Mouse (Mus musculus) embryonic facial prominence, embryonic 11.5 days (tissue): ENCODE measurements around the gene Tex9. TPM values are rescaled to one million over a fixed set of nuclear protein-coding genes. Genes with fewer than 3 reads are reported as not detected.
A peak's percentile ranks its signal among the peaks of the same experiment; 100 is the strongest.
"Not testable (repeated sequence)": the region's sequence is repeated elsewhere in the genome, so short reads cannot be mapped to it uniquely, and the experiment has no call there.

Experiments
- ATAC-seq: fragments of 200-750 bp; cut with Nextera tagmentation; replicated peaks from 2 replicates; pipeline ENCODE4 v1.8.0; 2017; ENCODE audit warnings: low read depth; ENCODE audit not compliant: insufficient number of reproducible peaks, low FRiP score, low TSS enrichment
- DNase-seq: peaks from one replicate; pipeline ENCODE4 v3.0.0-alpha.2; 2015; ENCODE audit warnings: low spot score
- H3K27ac ChIP-seq: fragments of 300-500 bp; sonication (generic); replicated peaks from 2 replicates; pipeline ENCODE4 v1.5.1; 2014; ENCODE audit warnings: mild to moderate bottlenecking, low read depth, low read length, control low read depth
- H3K27me3 ChIP-seq: fragments of 300-500 bp; sonication (generic); 2 replicates; pipeline ENCODE4 v1.6.1; 2014; ENCODE audit warnings: mild to moderate bottlenecking, low read length, moderate library complexity, mixed read lengths; ENCODE audit not compliant: control insufficient read depth, insufficient read depth
- H3K36me3 ChIP-seq: fragments of 300-500 bp; sonication (generic); replicated peaks from 2 replicates; pipeline ENCODE4 v1.6.1; 2014; ENCODE audit warnings: low read depth, mild to moderate bottlenecking, low read length, moderate library complexity, mixed read lengths; ENCODE audit not compliant: control insufficient read depth, insufficient read depth
- H3K4me1 ChIP-seq: fragments of 300-500 bp; sonication (generic); 2 replicates; pipeline ENCODE4 v1.6.1; 2014; ENCODE audit warnings: low read length, mixed read lengths; ENCODE audit not compliant: control insufficient read depth, insufficient read depth
- H3K4me2 ChIP-seq: fragments of 300-500 bp; sonication (generic); 2 replicates; pipeline ENCODE4 v1.6.1; 2014; ENCODE audit warnings: low read depth, mild to moderate bottlenecking, control low read depth, low read length, moderate library complexity
- H3K4me3 ChIP-seq: fragments of 300-500 bp; sonication (generic); 2 replicates; pipeline ENCODE4 v1.5.1; 2014; ENCODE audit warnings: low read depth, low read length, control low read depth
- H3K9ac ChIP-seq: fragments of 300-500 bp; sonication (generic); replicated peaks from 2 replicates; pipeline ENCODE4 v1.6.1; 2014; ENCODE audit warnings: mild to moderate bottlenecking, control low read depth, low read length
- H3K9me3 ChIP-seq: fragments of 300-500 bp; sonication (generic); replicated peaks from 2 replicates; pipeline ENCODE4 v1.6.1; 2016; ENCODE audit warnings: mild to moderate bottlenecking, low read length, inconsistent platforms, mixed read lengths; ENCODE audit not compliant: control insufficient read depth
- WGBS: fragments of 180-500 bp; shearing (Covaris S2); extraction: QIAGEN DNeasy Blood & Tissue Kit; methylation state at CpG from one replicate; pipeline ENCODE4 v1.1.7; 2014; 5-methylcytosine and 5-hydroxymethylcytosine counted together
- polyA plus RNA-seq: library from polyadenylated mRNA; unstranded; fragments of >200 nt; fragmentation: Nextera tagmentation; extraction: Ambion mirVana; gene quantifications from 2 replicates; pipeline ENCODE4 v1.2.1, GENCODE M21; 2014

Gene Tex9
- polyA plus RNA-seq, 1 experiment from 2014 or later: 64.5 TPM

DNA sequence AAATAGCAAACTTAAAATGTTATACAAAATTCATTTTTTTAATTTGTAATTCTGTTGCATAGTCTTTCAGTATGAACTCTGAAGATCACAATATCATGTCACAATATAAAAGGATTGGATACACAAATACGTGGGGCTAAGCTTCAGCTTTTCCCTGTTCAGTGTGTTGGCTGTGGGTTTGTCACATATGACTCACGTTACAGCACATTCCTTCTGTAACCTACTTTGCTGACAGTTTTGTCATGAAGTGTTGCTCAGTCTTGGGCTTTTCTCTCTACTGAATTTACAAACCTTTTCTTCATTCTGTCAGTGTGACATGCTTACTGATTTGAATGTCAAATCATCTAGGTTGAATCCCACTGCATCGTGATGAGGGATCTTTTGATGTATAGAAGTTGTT lies 32.3 kb downstream of the Tex9 start:
- H3K27me3 ChIP-seq: no peaks in the 10 kb centered on the region
- H3K9me3 ChIP-seq: no peaks in the 10 kb centered on the region
- ATAC-seq (no peak), DNase-seq (no peak)
- no peak overlapping the region for H3K4me2 ChIP-seq
- no peak overlapping the region for H3K4me3 ChIP-seq
- H3K36me3 ChIP-seq: no peaks in the 10 kb centered on the region; the same call in 1 of the 2 replicates
- WGBS: 76% methylated on average over 3 of the region's 3 CpGs
- no peaks in the 10 kb centered on the region for H3K4me1 ChIP-seq
- no peak overlapping the region for H3K27ac ChIP-seq
- no peak overlapping the region for H3K9ac ChIP-seq

DNA sequence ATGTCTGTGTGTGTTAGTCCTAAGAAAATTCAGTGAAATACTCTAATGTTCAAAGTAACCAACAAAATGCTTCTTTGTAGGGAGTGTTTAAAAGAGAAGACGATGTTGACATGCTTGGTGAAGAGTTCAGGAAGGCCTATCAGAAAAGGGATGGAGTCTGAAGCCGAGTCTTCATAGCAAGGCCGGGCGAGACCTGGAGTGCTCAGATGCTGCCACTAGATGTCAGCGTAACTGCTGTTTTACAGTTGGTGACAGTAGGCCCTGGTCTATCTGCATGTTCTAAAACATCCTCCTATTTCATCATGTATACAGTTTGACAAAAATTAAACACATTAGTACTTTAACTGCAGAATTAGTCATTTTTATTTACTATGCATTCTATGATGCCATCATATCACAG lies 33.8 kb downstream of the Tex9 start:
- Histone ChIP-seq H3K27me3 (no peaks in the 10 kb centered on the region), H3K9ac (no peak overlapping the region), H3K36me3 (no peaks in the 10 kb centered on the region; the same call in 1 of the 2 replicates), H3K4me3 (no peak overlapping the region), H3K27ac (no peak overlapping the region), H3K4me1 (no peaks in the 10 kb centered on the region), H3K4me2 (no peak overlapping the region), H3K9me3 (no peaks in the 10 kb centered on the region)
- 22% methylated on average over 5 of the region's 5 CpGs for WGBS
- ATAC-seq (peak; percentile 73; the same call in 1 of the 2 replicates), DNase-seq (peak; percentile 77)

DNA sequence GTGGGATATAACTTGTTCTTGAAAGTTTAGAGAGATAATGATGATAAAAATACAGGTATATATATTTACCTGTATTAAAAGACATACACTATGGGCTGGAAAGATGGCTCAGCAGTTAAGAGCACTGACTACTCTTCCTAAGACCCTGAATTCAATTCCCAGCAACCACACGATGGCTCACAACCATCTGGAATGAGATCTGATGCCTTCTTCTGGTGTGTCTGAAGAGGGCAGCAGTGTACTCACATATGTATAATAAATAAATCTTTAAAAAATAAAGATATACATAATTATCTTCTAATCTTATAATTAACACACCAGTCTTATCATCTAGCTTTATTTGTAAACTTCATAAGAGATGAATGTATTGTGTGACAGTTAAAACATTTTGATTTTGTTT lies 35.6 kb downstream of the Tex9 start:
- Histone ChIP-seq H3K27me3 (no peaks in the 10 kb centered on the region), H3K27ac (no peak overlapping the region), H3K36me3 (no peaks in the 10 kb centered on the region; the same call in none of the 2 replicates), H3K4me3 (no peak overlapping the region), H3K9me3 (no peaks in the 10 kb centered on the region), H3K4me2 (no peak overlapping the region), H3K9ac (no peak overlapping the region), H3K4me1 (no peaks in the 10 kb centered on the region)
- WGBS: 44% methylated on average over 1 of the region's 1 CpGs
- ATAC-seq (no peak), DNase-seq (no peak)

- H3K9me3 ChIP-seq, DNase-seq, H3K9ac ChIP-seq, ATAC-seq, H3K27me3 ChIP-seq, H3K4me1 ChIP-seq, H3K27ac ChIP-seq, H3K4me3 ChIP-seq, H3K36me3 ChIP-seq, H3K4me2 ChIP-seq: not testable (repeated sequence)
These were observed 37.7 kb downstream of the Tex9 start for GRCm38 (mm10) chr9:72454281-72454680.

GRCm38 (mm10) chr9:72451111-72451510 lies 40.9 kb downstream of the Tex9 start:
- no peak overlapping the region for H3K9ac ChIP-seq
- H3K4me1 ChIP-seq: no peaks in the 10 kb centered on the region
- no peak for DNase-seq
- no peaks in the 10 kb centered on the region for H3K9me3 ChIP-seq
- H3K4me3 ChIP-seq: no peak overlapping the region
- no peak overlapping the region for H3K27ac ChIP-seq
- H3K4me2 ChIP-seq: no peak overlapping the region
- peaks cover 4% of the 10 kb centered on the region for H3K36me3 ChIP-seq
- WGBS: 89% methylated on average over 6 of the region's 6 CpGs
- no peak for ATAC-seq
- H3K27me3 ChIP-seq: no peaks in the 10 kb centered on the region

DNA sequence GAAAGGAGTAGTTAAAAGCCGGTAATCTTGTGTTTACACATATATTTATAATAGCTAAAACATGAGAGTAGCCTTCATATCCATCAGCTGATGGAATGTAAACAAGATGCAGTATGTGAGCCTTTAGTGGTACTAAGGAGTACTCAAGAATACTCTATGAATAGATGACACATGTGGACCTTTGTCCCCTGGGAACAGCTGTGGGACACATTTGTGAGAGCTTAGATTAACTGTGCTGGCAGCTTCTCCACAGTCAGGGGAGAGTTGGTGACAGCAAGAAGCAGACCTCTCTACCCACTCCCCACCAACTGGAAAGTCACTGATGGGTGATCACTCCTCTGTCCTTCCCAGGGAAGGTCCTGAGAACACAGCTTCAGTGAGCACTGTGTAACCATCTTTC lies 41.6 kb downstream of the Tex9 start:
- DNase-seq (no peak), ATAC-seq (no peak)
- Histone ChIP-seq H3K36me3 (peaks cover 4% of the 10 kb centered on the region), H3K4me3 (no peak overlapping the region), H3K27me3 (no peaks in the 10 kb centered on the region), H3K9me3 (no peaks in the 10 kb centered on the region), H3K4me2 (no peak overlapping the region), H3K9ac (no peak overlapping the region), H3K27ac (no peak overlapping the region), H3K4me1 (no peaks in the 10 kb centered on the region)
- WGBS: 93% methylated on average over 1 of the region's 1 CpGs

GRCm38 (mm10) chr9:72449841-72450240 lies 42.2 kb downstream of the Tex9 start:
- no peaks in the 10 kb centered on the region for H3K4me1 ChIP-seq
- H3K36me3 ChIP-seq: peaks cover 4% of the 10 kb centered on the region
- H3K9me3 ChIP-seq: no peaks in the 10 kb centered on the region
- no peak overlapping the region for H3K27ac ChIP-seq
- H3K4me3 ChIP-seq: no peak overlapping the region
- H3K27me3 ChIP-seq: no peaks in the 10 kb centered on the region
- ATAC-seq (no peak), DNase-seq (no peak)
- H3K4me2 ChIP-seq: no peak overlapping the region
- WGBS: 93% methylated on average over 2 of the region's 2 CpGs
- H3K9ac ChIP-seq: no peak overlapping the region

DNA sequence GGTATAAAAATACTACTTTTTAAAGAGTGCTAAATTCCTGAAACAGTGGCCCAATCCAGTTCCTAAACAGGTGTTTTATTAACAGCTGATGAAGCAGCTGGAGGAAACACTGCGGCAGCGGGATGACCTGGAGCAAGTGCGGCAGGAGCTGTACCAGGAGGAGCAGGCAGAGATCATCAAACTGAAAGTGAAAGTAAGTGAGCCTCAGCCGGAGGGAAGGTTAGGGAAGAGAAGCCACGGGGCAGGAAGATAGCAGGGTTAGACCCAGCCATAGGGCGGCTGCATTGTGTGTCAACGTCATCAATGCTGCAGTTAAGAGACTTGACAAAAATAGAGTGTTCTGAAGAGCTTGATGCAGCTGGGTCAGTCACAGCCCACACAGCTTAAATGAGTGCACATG lies 42.6 kb downstream of the Tex9 start:
- Histone ChIP-seq H3K9me3 (no peaks in the 10 kb centered on the region), H3K36me3 (peaks cover 4% of the 10 kb centered on the region), H3K9ac (no peak overlapping the region), H3K4me1 (no peaks in the 10 kb centered on the region), H3K4me2 (no peak overlapping the region), H3K27ac (no peak overlapping the region), H3K27me3 (no peaks in the 10 kb centered on the region), H3K4me3 (no peak overlapping the region)
- DNase-seq (no peak), ATAC-seq (no peak)
- WGBS: 91% methylated on average over 7 of the region's 7 CpGs
